Mouse (Mus musculus) spleen, adult 2 months (tissue): ENCODE results near the gene Vhl.

Experiments used
- CTCF ChIP-seq: fragments of 200-500 bp; IDR thresholded peaks from 2 replicates; pipeline ENCODE4 v1.5.1; 2011; ENCODE audit warnings: mild to moderate bottlenecking, inconsistent platforms; ENCODE audit not compliant: insufficient read depth, insufficient read length, insufficient replicate concordance; ENCODE audit errors: extremely low read depth
- POLR2A ChIP-seq: fragments of 200-500 bp; IDR thresholded peaks from 2 replicates; pipeline ENCODE4 v1.6.1; 2011; ENCODE audit warnings: low read depth, low read length, inconsistent platforms

DNA sequence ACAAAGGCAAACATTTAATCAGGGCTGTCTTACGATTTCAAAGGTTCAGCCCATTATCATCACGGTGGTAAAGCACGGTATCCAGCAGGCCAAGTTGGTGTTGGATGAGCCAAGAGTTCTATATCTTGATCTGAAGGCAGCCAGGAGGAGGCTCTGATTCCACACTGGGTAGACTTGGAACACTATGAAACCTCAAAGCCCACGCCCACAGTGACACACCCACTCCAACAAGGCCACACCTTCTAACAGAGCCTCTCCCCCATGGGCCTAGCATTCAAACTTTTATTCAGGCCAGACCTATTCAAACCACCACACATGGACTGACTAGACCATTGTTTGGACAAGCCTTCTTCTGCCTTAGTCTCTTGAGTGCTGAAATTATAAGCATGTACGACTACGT, 20.9 kb upstream of the Vhl start:
- TF ChIP-seq CTCF (no peak), POLR2A (no peak)
